In genomic region chr9:113629632-113630031, GRCm38 (mm10) we compare ENCODE assay signal across 9 mouse cellular contexts.
A peak's percentile ranks its signal among the peaks of the same experiment; 100 is the strongest.
DNase-seq lines count a peak whose midpoint lies in the region; ATAC-seq and TF ChIP-seq lines count a peak whose summit lies in the region.
"Had no signal": no experiment of that assay in that cellular context is flagged by ENCODE, and none has a peak within 500 bp of the region (broad histone marks: within the 10 kb centered on the region; RNA-seq: fewer than 3 reads in every experiment).

No protein-coding gene starts in this region.

- no peaks in the 10 kb centered on the region for H3K27me3 ChIP-seq in forebrain, embryonic 13.5 days
- no peaks in the 10 kb centered on the region for H3K27me3 ChIP-seq in midbrain, embryonic 10.5 days (ENCODE audit: low read depth, poor library complexity, severe bottlenecking)
- H3K27me3 ChIP-seq in splenic B cell, adult 2 months (ENCODE audit: control insufficient read depth, insufficient read depth, low read length, poor library complexity, severe bottlenecking) = no peaks in the 10 kb centered on the region

- H3K36me3 ChIP-seq in forebrain, embryonic 13.5 days (ENCODE audit: poor library complexity, severe bottlenecking) = no peaks in the 10 kb centered on the region
- H3K36me3 ChIP-seq in midbrain, embryonic 10.5 days = no peaks in the 10 kb centered on the region
- no peaks in the 10 kb centered on the region for H3K36me3 ChIP-seq in splenic B cell, adult 2 months (ENCODE audit: control insufficient read depth, insufficient read depth, low read length, poor library complexity, severe bottlenecking)

- TF ChIP-seq CTCF in brain, embryonic 14.5 days (IDR thresholded peaks at IDR 0.05; ENCODE audit: borderline replicate concordance, extremely low read depth, insufficient read depth, insufficient read length) = peak; percentile 84; the same call in 1 of the 2 replicates

- H3K9ac ChIP-seq in forebrain, embryonic 13.5 days = no peak overlapping the region

- WGBS in forebrain, embryonic 13.5 days = 6% methylated on average over 9 of the region's 9 CpGs
- WGBS in midbrain, embryonic 10.5 days = 12% methylated on average over 9 of the region's 9 CpGs

- no peak overlapping the region for H3K4me2 ChIP-seq in forebrain, embryonic 13.5 days

- no peak overlapping the region for H3K27ac ChIP-seq in forebrain, embryonic 13.5 days
- no peak overlapping the region for H3K27ac ChIP-seq in midbrain, embryonic 10.5 days (replicated peaks)

- H3K4me3 ChIP-seq in forebrain, embryonic 13.5 days = no peak overlapping the region
- no peak overlapping the region for H3K4me3 ChIP-seq in midbrain, embryonic 10.5 days
- H3K4me3 ChIP-seq: myocyte had no signal

- H3K9me3 ChIP-seq in forebrain, embryonic 13.5 days (replicated peaks) = no peaks in the 10 kb centered on the region
- H3K9me3 ChIP-seq in midbrain, embryonic 10.5 days (replicated peaks) = no peaks in the 10 kb centered on the region

- peak; percentile 19 for DNase-seq in ovary, postnatal 36 days (ENCODE audit: low spot score)
- no peak for DNase-seq in ovary, adult 18-20 months (ENCODE audit: low spot score)
- DNase-seq in brain, embryonic 14.5 days (ENCODE audit: low read depth) = peak; percentile 87
- DNase-seq in kidney, postnatal 36 days = peak; percentile 11 to 65
- peak; percentile 67 for DNase-seq in midbrain, embryonic 10.5 days (ENCODE audit: low spot score)
- DNase-seq in splenic B cell, adult 2 months (ENCODE audit: low read depth, low spot score) = peak; percentile 15
- no peak for DNase-seq in gastrocnemius, adult 18-20 months (ENCODE audit: low spot score)

- peaks cover 7% of the 10 kb centered on the region; the same call in 1 of the 2 replicates for H3K4me1 ChIP-seq in forebrain, embryonic 13.5 days
- H3K4me1 ChIP-seq in midbrain, embryonic 10.5 days = peaks cover 5% of the 10 kb centered on the region; the same call in 1 of the 2 replicates

- no peak for TF ChIP-seq POLR2A in brain, embryonic 14.5 days (IDR thresholded peaks at IDR 0.05; ENCODE audit: borderline replicate concordance, extremely low read depth, insufficient read depth, insufficient read length, poor library complexity, severe bottlenecking)

- ATAC-seq in forebrain, embryonic 13.5 days = peak; percentile 79

Comparison
In these comparisons a context has a peak if more than half of its experiments do, and no peak if none do; other contexts are left out.
1. DNase-seq: peak in ovary, postnatal 36 days (single experiment), brain, embryonic 14.5 days (single experiment), kidney, postnatal 36 days (2 of 2), midbrain, embryonic 10.5 days (single experiment) and splenic B cell, adult 2 months (single experiment); none in ovary, adult 18-20 months (single experiment) and gastrocnemius, adult 18-20 months (single experiment).